In the genomic region with DNA sequence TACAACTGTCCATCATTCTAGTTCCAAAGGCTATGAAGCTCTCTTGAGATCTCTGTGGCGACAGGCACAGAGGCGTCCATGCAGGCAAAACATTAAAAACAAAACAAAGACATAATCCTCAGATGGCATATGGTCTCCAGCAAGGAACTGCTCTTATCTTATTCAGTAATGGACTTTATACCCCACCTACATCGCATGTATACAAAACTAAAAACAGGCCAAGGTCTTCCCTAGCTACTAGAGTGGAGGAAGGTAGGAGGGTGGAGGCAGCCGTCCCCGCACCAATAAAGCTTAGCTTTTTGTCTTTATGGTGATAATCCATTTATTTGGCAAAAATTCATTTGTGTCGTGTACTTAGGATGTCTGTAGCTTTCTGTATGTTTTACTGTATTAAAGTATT, we compare ENCODE assay signal across 34 mouse cellular contexts. TPM values are rescaled to one million over a fixed set of nuclear protein-coding genes. Genes with fewer than 3 reads are reported as not detected.
"Had no signal": no experiment of that assay in that cellular context is flagged by ENCODE, and none has a peak within 500 bp of the region (broad histone marks: within the 10 kb centered on the region; RNA-seq: fewer than 3 reads in every experiment).

No protein-coding gene starts in this region.

- ATAC-seq: forebrain, embryonic 13.5 days; forebrain, embryonic 14.5 days; forebrain, embryonic 15.5 days; forebrain, embryonic 16.5 days; forebrain, postnatal 0 days had no signal

- H3K27ac ChIP-seq: embryonic facial prominence, embryonic 10.5 days; embryonic facial prominence, embryonic 12.5 days; embryonic facial prominence, embryonic 13.5 days; embryonic facial prominence, embryonic 15.5 days; forebrain, embryonic 10.5 days; forebrain, embryonic 12.5 days; forebrain, embryonic 13.5 days; forebrain, embryonic 15.5 days; gastrocnemius, adult 2 months; heart, adult 2 months had no signal

- H3K9ac ChIP-seq: embryonic facial prominence, embryonic 12.5 days; embryonic facial prominence, embryonic 13.5 days; embryonic facial prominence, embryonic 15.5 days; forebrain, embryonic 12.5 days; forebrain, embryonic 13.5 days; forebrain, embryonic 15.5 days; forebrain, postnatal 0 days had no signal

- H3K27me3 ChIP-seq: embryonic facial prominence, embryonic 12.5 days; embryonic facial prominence, embryonic 13.5 days; embryonic facial prominence, embryonic 15.5 days; forebrain, embryonic 12.5 days; forebrain, embryonic 13.5 days; forebrain, embryonic 15.5 days had no signal

- H3K36me3 ChIP-seq: embryonic facial prominence, embryonic 10.5 days; embryonic facial prominence, embryonic 12.5 days; embryonic facial prominence, embryonic 13.5 days; embryonic facial prominence, embryonic 15.5 days; forebrain, embryonic 10.5 days; forebrain, embryonic 12.5 days; forebrain, embryonic 15.5 days had no signal

- H3K4me2 ChIP-seq: embryonic facial prominence, embryonic 12.5 days; embryonic facial prominence, embryonic 13.5 days; embryonic facial prominence, embryonic 15.5 days; forebrain, embryonic 12.5 days; forebrain, embryonic 13.5 days; forebrain, embryonic 15.5 days had no signal

- H3K9me3 ChIP-seq: embryonic facial prominence, embryonic 10.5 days; embryonic facial prominence, embryonic 12.5 days; embryonic facial prominence, embryonic 13.5 days; embryonic facial prominence, embryonic 15.5 days; forebrain, embryonic 10.5 days; forebrain, embryonic 12.5 days; forebrain, embryonic 13.5 days; forebrain, embryonic 15.5 days had no signal

- DNase-seq: cerebellum, adult 2 months; cerebellum, adult 8-10 months; cerebellum, adult 9-10 months; cerebellum, adult 9-11 months; cerebellum, postnatal 10 days; cerebellum, postnatal 14 days; cerebellum, postnatal 25 days; cerebellum, postnatal 36 days; embryo, embryonic 11 days; forebrain, postnatal 0 days; gastrocnemius, adult 2 months; gastrocnemius, postnatal 10 days; gastrocnemius, postnatal 14 days; gastrocnemius, postnatal 25 days; gastrocnemius, postnatal 36 days; heart, adult 18-20 months; heart, adult 2 months had no signal

- H3K4me3 ChIP-seq: embryonic facial prominence, embryonic 10.5 days; embryonic facial prominence, embryonic 12.5 days; embryonic facial prominence, embryonic 13.5 days; embryonic facial prominence, embryonic 15.5 days; erythroblast, embryonic 14.5 days; forebrain, embryonic 10.5 days; forebrain, embryonic 12.5 days; forebrain, embryonic 13.5 days; forebrain, embryonic 15.5 days; gastrocnemius, adult 2 months; heart, adult 2 months had no signal

RNA-seq across cellular contexts. Expression of a gene that starts 6.4 kb away (rescaled TPM):
- polyA plus RNA-seq: cerebellum, adult 2 months; cortical plate, adult 2 months; embryonic facial prominence, embryonic 10.5 days; embryonic facial prominence, embryonic 11.5 days; embryonic facial prominence, embryonic 12.5 days; embryonic facial prominence, embryonic 13.5 days; embryonic facial prominence, embryonic 14.5 days; embryonic facial prominence, embryonic 15.5 days; erythroblast, embryonic 14.5 days; forebrain, embryonic 10.5 days; forebrain, embryonic 11.5 days; forebrain, embryonic 12.5 days; forebrain, embryonic 13.5 days; forebrain, embryonic 14.5 days; forebrain, embryonic 15.5 days; forebrain, embryonic 16.5 days; forebrain, postnatal 0 days; frontal cortex, adult 2 months; gonadal fat pad, adult 2 months; heart, adult 2 months had no signal
